Mouse (Mus musculus): ENCODE measurements around the gene Mylk.

The Mylk gene

DNA sequence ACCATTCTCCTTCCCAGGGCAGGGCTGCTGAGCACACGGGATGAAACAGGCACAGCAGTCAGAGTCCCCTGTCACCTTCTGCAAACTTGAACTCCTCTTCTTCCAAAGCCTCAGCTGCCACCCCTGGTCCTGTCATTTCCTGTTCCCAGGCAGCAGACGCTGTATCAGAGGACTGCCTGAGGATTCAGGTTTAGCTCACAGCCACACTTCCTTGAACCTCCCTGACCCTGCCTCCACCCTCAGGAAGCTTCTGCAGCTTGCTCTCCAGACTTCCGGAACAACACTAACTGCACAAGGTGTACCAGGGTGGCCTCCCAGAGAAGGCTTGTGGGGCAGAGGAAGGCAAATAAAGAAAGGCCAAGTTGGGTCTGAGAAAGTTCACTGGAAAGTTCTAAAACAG is 102.6 kb downstream of the Mylk start:
- in situ Hi-C loops (cut with MboI) = no loop called here

DNA sequence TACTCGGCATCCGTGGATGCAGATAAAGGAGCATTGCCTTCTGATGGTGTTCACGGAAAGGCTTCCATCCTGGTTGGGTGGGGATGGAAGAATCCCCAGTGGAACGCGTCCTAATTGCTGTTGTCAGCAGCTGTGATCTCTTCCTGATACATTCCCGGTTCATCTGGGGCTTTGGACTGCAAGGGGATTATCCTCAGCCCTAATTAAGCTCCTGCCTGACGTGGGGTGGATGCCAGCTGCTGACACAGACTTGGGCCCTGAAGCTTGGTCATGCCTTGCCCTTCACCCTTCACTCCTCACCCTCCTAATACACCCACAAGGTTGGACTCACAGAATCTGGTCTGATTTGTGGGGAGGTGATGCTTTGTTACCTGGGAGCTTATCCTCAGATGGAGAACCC is 109.1 kb downstream of the Mylk start:
- in situ Hi-C loops (cut with MboI) = no loop called here

DNA sequence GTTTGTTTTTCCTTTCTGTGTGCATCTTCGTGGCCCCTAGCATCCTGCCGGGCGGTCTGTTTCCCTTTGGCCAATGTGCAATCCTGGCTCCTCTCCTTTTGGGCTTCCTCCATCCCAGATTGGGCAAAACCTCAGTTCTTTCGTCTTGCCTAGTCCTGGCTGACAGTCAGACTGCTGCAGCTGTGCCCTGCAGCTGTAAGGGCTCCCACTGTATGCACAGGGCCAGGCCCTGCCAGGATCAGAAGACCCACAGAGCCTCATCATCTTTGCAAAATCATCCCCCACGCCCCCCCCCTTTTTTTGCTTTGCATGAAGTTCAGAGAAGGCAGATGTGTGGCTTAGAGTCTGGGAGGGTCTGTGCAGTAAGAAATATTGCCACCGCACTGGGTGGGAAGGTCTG is 110.1 kb downstream of the Mylk start:
- in situ Hi-C loops (cut with MboI) = no loop called here

DNA sequence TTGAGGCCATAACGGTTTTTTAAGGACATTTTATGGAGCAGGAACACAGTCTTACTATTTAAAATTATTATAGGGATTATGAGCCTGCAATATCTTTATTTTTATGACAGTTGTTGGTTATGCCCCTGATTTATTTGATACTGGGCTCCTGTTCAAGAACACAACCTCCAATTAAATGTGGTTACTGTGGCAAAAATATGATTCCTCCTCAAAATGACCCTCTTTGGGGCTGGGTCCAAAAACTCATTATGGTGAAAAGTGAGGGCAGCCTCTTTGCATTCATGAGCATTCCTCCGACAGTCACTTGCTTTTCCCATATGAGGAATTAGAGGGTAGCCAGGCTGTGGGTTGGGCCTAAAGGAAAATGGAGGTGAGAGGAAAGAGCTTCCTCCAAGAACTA is 110.7 kb downstream of the Mylk start:
- in situ Hi-C loops (cut with MboI) = no loop called here

DNA sequence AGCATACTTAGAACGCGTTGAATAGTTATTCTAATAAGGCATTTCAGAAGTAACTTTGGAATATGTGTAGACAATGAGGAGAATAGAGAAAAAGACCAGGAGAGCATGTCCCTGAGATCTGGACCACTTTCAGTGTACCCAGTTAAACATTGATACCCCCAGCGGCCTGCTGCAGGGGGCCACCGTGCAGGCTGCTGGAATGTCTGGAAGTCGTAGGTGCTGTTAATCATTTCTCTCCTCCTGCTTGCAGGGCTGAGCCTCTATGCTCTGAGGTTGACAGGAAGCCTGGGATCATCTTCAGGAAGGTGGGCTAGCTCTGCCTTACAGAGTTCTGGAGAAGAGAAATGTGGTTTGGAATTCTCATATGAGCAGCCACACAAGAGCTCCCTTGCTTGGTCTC is 112.6 kb downstream of the Mylk start:
- in situ Hi-C loops (cut with MboI) = no loop called here

DNA sequence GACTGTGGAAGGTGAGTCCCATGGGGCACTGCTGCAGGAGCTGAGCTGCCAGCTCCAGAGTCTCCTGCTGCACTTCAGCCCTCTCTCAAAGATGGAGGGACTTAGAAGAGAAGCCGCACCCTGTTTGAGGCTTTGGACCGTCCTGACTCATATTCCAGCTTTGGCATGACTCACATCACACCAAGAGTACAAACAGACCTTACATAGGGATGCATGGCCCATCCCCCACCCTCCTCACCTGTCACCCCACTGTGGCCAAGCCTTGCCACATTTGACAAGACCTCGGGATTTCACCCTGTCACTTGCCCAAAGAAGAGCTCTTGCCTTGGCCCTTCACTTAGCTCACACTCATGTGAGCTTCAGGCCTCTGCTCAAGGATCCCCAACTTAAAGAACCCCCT is 115.8 kb downstream of the Mylk start:
- in situ Hi-C loops (cut with MboI) = no loop called here

DNA sequence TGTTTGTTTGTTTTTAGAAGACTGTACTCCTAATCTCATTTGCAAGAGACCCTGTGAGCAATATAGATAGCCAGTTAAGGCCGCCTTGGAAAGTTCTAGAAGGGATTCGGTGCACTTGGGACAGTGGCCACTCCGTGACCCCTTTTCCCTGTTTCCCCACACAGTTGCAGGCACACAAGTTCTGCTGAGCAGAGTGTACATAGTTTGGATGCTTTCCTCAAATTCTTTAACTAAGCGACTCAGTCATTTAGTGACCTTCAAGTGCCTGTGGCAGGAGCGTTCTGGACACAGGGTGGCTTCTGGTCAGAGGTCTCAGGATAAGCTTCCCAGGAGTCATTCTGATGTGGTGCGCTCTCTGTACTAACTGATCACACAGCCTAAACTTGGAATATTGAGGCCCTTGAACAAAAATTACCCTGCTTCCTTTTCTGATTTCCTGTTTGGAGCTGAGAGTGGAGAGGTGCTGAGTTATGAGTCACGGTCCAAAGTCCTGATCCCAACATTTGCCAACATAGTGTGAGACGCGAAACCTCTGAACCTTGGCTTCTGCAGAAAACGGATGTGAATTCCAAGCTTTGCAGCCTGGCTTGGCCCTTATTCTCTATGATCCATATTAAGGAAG is 116.8 kb downstream of the Mylk start:
- in situ Hi-C loops (cut with MboI) = no loop called here

DNA sequence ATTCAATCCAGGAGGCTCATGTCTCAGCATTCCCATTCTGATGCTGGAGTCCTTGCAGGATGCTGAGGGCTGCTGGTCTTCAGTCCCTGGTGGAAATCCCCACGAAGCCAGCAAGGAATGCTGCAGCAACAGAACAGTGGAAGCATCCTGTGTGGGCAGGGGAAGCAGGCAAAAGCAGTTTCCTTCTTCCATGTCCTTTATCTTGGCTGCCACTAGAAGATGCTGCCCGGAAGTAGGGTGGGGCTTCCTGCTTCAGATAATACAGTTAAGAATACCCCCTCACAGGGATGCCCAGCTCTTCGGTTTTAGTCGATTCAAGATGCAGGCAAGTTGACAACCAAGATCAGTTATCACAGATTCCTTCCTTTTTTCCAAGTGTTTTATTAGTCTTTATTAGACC is 120.4 kb downstream of the Mylk start:
- in situ Hi-C loops (cut with MboI) = no loop called here

DNA sequence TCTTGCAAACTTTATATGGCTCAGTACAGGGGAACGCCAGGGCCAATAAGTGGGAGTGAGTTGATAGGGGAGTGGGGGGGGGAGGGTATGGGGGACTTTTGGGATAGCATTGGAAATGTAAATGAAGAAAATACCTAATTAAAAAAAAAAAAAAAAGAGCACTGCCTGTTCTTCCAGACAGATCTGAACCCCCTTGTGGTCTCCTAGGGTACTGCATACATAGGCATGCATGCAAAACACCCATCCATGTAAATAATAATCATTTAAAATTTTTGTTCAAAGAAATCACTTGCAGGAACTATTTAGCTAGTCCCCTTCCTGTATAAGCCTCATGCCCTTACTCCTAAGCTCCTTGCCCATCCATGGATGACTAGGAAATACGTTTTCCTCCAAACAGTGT is 122.2 kb downstream of the Mylk start:
- in situ Hi-C loops (cut with MboI) = no loop called here

DNA sequence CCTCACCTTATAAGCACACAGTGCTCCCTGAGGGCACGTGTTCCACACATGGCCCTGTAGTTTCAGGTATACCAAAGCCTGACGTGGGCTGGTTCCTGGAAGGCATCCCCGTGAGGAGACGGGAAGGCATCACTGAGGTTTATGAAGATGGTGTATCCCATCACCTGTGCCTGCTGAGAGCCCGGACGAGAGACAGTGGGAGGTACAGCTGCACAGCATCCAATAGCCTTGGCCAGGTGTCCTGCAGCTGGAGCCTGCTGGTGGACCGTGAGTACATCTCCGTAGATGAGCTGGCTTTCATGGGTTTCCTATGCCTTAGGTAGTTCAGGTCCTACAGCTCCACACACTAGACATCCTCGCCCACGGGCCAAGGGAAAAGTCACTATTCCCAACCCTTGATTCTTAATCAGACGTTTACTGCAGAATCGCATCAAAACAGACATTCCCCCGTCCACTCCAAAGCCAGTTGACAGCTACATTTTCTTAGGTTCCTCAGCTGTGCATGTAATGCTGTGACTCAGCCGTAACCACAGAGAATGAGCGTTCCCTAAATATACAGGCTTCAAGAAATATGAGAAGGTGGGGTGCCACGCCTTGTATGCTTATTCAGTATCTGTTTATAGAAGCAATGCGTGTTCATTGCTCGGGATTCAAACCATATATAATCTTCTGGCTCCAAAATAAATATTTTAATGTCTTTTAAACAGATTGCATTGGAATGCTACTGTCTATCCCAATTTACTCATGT is 135.2 kb downstream of the Mylk start:
- in situ Hi-C loops (cut with MboI) = no loop called here

DNA sequence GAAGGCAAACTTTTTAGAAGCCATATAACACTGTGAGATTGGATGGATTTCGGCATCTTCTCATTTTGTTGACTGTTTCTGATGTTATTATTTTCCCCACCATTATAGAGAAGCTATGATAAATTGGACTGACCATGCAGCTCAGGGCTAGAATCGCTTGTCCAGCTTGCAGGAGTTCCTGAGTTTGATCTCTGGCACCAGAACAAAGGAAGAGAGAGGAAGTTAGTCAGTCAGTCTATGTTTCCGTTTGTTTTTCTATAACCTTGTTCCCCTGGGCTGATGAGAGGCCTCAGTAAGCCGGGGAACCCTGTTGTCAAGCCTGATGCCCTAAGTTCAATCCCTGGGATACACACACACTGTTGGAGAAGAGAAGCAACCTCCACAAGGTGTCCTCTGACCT is 135.8 kb downstream of the Mylk start:
- in situ Hi-C loops (cut with MboI) = no loop called here

DNA sequence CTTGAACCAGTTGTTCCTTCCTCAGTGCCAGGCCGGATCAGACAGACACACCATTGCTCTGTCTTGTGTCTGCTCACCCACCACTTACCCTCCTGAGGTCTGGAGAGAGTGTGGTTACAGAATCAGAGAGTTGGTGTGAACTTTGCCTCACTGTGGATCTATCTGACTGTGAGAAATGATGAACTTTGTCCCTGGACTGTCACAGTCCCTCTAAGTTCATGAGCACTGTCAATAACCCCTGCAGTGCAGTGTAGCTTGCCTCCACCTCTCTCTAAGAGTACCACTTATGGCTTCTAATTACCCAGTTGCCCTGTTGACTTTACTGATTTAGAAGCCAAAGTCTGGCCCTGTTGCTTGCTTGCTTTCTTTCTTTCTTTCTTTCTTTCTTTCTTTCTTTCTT is 142.0 kb downstream of the Mylk start:
- in situ Hi-C loops (cut with MboI) = no loop called here

DNA sequence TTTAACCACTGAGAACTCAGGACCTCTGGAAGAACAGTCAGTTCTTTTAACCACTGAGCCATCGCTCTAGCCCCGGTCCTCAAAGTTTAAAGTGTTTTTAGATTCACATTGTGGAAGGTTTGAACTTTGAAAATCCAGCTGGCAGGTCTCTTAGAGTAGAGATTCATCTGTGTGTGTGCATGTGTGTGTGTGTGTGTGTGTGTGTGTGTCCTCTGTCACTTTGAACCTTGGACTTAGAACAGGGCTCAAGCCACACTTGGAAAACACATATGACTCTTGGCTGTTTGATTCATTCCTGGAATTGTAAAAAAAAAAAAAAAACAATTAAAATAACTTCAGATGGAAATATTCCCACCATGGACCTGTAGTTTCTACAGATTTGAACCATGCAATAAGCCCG is 149.0 kb downstream of the Mylk start:
- in situ Hi-C loops (cut with MboI) = no loop called here

DNA sequence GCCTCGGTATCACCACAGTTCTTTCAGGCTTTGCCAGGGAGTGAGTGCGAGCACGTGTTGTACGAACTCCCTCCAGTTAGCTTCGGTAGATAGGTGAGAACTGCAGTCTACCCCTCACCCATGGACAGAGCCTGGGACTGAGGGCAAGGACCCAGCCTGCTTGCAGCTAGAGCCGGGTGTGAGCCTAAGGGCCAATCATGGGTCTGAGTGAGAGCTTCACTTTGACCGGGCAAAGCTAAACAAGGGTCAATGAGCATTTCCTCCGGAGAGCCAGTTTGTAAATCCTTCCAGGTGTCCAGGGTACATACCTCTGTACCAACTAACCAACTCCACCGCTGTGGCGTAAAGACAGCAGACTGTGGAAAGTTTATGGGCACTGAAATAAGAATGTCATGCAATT is 150.9 kb downstream of the Mylk start:
- in situ Hi-C loops (cut with MboI) = no loop called here

DNA sequence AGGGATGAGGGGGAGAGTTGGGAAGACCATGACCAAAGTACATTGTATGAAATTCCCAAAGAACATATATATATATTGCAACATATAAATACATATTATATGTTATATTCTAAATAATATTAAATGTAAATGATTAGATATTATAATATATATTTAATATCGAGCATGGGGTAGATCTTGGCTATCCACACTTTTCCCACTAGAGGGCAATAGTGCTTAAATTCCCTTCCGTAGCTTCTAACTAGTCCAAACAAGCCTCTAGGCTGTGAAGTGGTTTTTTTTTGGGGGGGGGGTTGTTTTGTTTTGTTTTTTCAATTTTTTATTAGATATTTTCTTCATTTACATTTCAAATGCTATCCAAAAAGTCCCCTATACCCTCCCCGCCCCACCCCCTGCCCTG is 152.0 kb downstream of the Mylk start:
- in situ Hi-C loops (cut with MboI) = no loop called here

DNA sequence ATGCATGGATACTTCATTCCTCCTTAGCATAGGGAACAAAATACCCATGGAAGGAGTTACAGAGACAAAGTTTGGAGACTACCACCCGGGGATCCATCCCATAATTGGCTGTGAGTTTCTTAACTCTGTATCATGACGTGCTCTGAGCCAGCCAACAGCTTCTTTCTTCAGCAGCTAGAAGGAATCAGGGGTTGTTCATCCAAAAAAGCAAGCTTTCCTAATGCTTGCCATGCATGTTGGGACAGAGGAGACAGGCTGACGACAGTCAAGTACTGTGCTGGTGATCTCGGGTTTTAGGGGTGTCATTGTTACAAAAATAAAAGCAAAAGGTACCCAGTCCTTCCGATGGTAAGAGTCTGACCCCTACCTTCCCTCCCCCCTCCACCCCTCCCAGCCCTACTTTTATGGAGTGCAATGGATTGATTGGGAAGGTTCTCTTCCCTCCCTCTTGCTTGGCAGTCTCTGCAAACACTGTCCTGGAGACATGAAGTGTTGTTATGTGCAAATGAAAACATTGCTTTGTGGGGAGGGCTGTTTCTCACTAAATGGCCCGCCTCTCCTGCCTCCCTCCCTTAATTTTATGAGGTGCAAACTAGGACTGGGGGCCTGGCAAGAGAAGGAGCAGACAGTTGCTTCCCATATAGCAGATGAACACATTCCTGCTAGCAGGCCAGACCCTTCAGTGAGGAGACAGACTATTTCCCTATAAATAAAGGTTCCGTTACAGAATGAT is 153.2 kb downstream of the Mylk start:
- in situ Hi-C loops (cut with MboI) = no loop called here

DNA sequence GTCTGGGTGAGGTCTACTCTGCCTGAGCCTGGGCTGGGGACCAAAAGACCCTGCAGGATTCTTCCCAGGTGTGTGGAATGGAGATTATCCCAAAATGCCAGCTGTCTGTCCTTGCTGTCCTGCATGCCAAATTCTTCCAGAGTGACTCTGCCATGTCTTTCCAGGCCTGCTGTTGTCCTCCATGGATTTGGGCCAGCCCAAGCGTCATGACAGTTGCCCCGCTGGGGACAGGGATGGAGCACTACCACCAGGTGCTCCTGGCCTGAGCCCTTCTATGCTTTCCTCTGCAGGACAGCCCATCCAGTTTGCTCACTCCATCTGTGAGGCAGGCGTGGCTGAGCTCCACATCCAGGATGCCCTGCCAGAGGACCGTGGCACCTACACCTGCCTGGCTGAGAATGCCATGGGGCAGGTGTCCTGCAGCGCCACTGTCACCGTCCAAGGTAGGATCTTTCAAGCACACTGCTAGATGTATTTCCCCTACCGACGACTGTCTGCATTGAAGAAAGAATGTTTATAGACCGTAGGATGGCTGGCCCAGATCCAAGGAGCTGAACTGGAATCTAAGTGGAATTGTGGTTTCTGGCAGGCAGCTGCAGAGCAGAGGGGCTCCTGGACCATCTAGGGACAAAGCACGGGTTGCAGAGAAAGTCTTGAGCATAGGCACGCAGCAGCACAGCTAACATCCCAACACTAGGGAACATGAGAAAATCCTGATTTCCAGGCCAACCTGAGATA is 154.2 kb downstream of the Mylk start:
- in situ Hi-C loops (cut with MboI) = no loop called here

DNA sequence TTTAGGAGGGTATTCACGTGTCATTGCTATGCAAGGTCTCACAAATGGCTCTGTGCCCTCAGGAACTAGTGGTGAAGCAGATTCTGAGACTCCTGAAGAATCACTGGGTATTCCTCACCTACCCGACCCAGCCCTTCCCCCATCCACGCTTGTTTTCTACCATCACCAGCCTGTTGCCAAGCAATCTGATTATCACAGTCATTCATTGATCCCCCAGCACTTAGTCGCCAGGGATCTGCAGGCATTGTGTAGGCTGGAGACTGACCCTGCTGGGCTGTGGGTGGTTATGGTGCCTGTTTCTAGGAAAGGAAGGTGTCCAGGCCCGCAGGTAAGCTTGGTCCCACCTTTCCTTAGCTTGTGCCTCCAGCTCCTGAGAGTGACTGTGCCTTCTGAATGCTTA is 155.0 kb downstream of the Mylk start:
- in situ Hi-C loops (cut with MboI) = no loop called here

DNA sequence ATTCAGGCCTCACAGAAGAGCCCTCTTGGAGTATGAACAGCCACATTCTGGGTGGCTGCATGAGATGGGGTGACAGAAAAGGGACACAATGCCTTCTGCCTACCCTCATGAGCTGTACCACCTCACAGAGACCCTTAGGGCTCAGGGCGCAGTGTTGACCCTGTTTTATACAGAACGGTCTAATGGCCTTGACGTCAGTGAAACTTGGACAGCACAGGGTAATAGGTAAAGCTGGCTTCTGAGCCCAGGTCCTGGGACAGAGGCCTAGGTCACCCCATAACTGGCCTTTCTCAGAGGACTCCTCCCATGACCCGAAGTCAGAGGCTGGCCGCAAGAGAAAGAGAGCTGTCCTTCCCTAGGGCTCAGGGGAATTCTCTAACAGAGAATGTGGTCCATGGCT is 155.5 kb downstream of the Mylk start:
- in situ Hi-C loops (cut with MboI) = no loop called here

DNA sequence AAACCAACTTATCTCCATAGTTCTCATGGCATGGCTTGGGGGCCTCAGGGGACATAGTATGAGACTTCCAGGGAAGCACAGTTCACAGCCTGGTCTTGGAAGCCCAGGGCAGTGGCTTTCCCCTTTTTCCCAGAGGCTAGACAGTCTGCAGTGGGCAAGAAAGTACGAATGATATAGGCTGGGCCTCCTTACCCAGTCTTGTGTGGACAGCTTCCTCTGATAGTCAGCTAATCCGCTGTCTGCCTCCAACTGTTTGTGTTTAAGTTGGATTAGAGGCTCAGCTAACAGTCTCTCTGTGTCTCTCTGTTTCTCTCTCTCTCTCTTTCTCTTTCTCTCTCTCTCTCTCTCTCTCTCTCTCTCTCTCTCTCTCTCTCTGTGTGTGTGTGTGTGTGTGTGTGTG is 156.0 kb downstream of the Mylk start:
- in situ Hi-C loops (cut with MboI) = no loop called here

DNA sequence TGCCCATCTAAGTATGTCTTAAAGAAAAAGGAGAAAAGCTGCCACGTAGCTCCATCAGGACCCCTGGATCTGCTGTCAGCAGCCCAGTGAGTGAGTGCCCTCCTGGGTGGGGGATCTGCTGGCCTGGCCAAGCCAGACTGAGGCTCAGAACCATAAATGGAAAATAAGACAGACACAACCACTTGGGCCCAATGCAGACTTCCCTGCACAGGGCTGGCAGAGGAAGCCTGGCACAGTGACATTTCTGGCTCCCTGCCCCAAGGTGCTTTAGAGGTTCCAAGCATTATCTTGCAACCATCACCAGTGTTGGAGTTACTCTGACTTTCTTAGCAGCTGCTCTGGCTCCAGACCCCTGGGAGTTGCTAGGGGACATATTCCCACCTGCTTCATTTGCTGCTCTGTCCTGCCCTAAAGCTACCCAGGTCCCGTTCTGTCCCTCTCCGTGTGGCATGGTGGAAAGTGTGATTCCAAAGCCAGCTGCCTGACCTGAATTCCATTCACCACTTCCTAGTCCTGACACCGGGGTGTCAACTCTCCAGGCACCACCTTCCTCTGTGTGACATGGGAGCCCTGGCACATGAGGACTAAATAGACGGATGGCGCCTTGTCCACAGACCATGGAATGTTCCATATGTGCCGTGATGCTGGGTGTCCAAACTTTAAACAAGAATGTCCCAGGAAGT is 156.7 kb downstream of the Mylk start:
- in situ Hi-C loops (cut with MboI) = no loop called here

DNA sequence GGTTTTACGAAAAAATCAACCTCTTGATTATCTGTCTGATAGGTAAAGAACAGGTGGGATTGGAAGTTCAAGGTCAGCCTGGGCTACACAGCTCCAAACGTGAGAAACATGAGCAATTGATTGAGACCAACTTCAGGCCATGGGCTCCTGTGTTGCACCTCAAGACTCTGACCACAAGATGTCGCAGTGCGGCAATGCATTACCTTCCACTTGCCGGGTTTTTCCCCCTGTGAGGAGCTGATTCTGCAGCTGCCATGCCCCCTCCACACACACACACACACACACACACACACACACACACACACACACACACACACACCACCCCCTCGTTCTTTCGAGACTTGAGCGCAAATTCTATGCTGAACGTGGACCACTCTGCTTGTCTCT is 157.3 kb downstream of the Mylk start:
- in situ Hi-C loops (cut with MboI) = no loop called here
